Mouse (Mus musculus) embryonic facial prominence, embryonic 13.5 days (tissue): ENCODE data around the gene Nat9. TPM values are rescaled to one million over a fixed set of nuclear protein-coding genes. Genes with fewer than 3 reads are reported as not detected.

Experiments used
- ATAC-seq: fragments of 200-750 bp; cut with Nextera tagmentation; 2 replicates; pipeline ENCODE4 v1.8.0; 2017; ENCODE audit warnings: low read depth; ENCODE audit not compliant: insufficient number of reproducible peaks, insufficient read depth, low FRiP score, low TSS enrichment
- H3K27ac ChIP-seq: fragments of 300-500 bp; sonication (generic); 2 replicates; pipeline ENCODE4 v1.5.1; 2015; ENCODE audit warnings: moderate library complexity, mild to moderate bottlenecking, inconsistent platforms
- H3K27me3 ChIP-seq: fragments of 300-500 bp; sonication (generic); 2 replicates; pipeline ENCODE4 v1.6.1; 2015; ENCODE audit warnings: mild to moderate bottlenecking, inconsistent platforms
- H3K36me3 ChIP-seq: fragments of 300-500 bp; sonication (generic); 2 replicates; pipeline ENCODE4 v1.6.1; 2015; ENCODE audit warnings: mild to moderate bottlenecking, inconsistent platforms
- H3K4me1 ChIP-seq: fragments of 300-500 bp; sonication (generic); 2 replicates; pipeline ENCODE4 v1.6.1; 2015; ENCODE audit warnings: inconsistent platforms
- H3K4me2 ChIP-seq: fragments of 300-500 bp; sonication (generic); 2 replicates; pipeline ENCODE4 v1.6.1; 2015; ENCODE audit warnings: moderate library complexity, mild to moderate bottlenecking, inconsistent platforms
- H3K4me3 ChIP-seq: fragments of 300-500 bp; sonication (generic); 2 replicates; pipeline ENCODE4 v1.5.1; 2015; ENCODE audit warnings: mild to moderate bottlenecking, inconsistent platforms
- H3K9ac ChIP-seq: fragments of 300-500 bp; sonication (generic); 2 replicates; pipeline ENCODE4 v1.6.1; 2015; ENCODE audit warnings: mild to moderate bottlenecking, inconsistent platforms
- H3K9me3 ChIP-seq: fragments of 300-500 bp; sonication (generic); 2 replicates; pipeline ENCODE4 v1.6.1; 2016; ENCODE audit warnings: inconsistent platforms
- WGBS: fragments of 180-500 bp; shearing (Covaris S2); methylation state at CpG from one replicate; pipeline ENCODE4 v1.1.7; 2015; ENCODE audit warnings: mixed read lengths; 5-methylcytosine and 5-hydroxymethylcytosine counted together
- polyA plus RNA-seq: library from polyadenylated mRNA; unstranded; fragments of >200 nt; fragmentation: Nextera tagmentation; extraction: Ambion mirVana; gene quantifications from 2 replicates; pipeline ENCODE4 v1.2.1, GENCODE M21; 2015

Nat9 gene
- 21.2 and 23.9 TPM in 2 replicates for polyA plus RNA-seq

DNA sequence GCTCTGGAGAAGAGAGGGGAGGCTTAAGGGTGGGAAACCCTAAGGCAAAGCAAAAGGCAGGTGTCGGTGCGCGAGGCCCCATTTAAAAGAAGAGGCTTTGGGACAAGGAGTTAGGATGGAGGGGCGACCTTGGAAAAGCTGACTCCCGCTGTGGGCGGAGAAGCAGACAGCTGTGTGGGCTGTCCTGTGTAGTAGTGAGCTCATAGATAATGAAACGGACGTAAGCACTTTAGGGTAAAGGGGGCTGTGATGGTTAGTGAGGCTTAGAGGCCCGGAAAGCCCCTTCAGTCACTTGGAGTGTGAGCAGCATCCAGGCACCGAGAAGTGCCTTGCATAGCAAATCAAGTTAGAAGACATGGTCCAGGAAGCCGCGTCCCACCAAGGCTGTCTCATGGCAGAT, at the start of gene Nat9:
Gene Nat9 (minus strand): TSS at position 167 of the 400 bp plus-strand sequence.
- Histone ChIP-seq H3K4me3 (peak within 1 kb of the TSS; percentile 62), H3K9me3 (no peaks in the 10 kb centered on the region), H3K9ac (peak within 1 kb of the TSS; percentile 80), H3K36me3 (peaks cover 13% of the 10 kb centered on the region), H3K4me2 (peak within 1 kb of the TSS; percentile 92), H3K4me1 (peaks cover 18% of the 10 kb centered on the region), H3K27me3 (no peaks in the 10 kb centered on the region; the same call in 1 of the 2 replicates), H3K27ac (peak within 1 kb of the TSS; percentile 48; the same call in 1 of the 2 replicates)
- 10% methylated on average over 12 of the region's 12 CpGs for WGBS
- ATAC-seq = no peak

GRCm38 (mm10) chr11:115236570-115236969, 48.9 kb upstream of the Nat9 start:
- Histone ChIP-seq H3K4me3 (no peak overlapping the region), H3K27ac (no peak overlapping the region; the same call in 1 of the 2 replicates), H3K9ac (no peak overlapping the region), H3K27me3 (no peaks in the 10 kb centered on the region), H3K36me3 (0 out of 2 replicates have a peak, but pooled peaks cover 3% of the 10 kb centered on the region), H3K4me2 (no peak overlapping the region), H3K4me1 (peaks cover 23% of the 10 kb centered on the region), H3K9me3 (no peaks in the 10 kb centered on the region)
- ATAC-seq = no peak
- 72% methylated on average over 5 of the region's 5 CpGs for WGBS

GRCm38 (mm10) chr11:115234320-115235044, 46.8 kb upstream of the Nat9 start:
- H3K27ac ChIP-seq = no peak overlapping the region
- peaks cover 27% of the 10 kb centered on the region for H3K4me1 ChIP-seq
- H3K4me2 ChIP-seq = no peak overlapping the region
- no peak overlapping the region for H3K9ac ChIP-seq
- 0 out of 2 replicates have a peak, but pooled peaks cover 3% of the 10 kb centered on the region for H3K36me3 ChIP-seq
- 80% methylated on average over 15 of the region's 15 CpGs for WGBS
- peaks cover 6% of the 10 kb centered on the region; the same call in 1 of the 2 replicates for H3K27me3 ChIP-seq
- no peaks in the 10 kb centered on the region for H3K9me3 ChIP-seq
- no peak overlapping the region for H3K4me3 ChIP-seq
- no peak for ATAC-seq

DNA sequence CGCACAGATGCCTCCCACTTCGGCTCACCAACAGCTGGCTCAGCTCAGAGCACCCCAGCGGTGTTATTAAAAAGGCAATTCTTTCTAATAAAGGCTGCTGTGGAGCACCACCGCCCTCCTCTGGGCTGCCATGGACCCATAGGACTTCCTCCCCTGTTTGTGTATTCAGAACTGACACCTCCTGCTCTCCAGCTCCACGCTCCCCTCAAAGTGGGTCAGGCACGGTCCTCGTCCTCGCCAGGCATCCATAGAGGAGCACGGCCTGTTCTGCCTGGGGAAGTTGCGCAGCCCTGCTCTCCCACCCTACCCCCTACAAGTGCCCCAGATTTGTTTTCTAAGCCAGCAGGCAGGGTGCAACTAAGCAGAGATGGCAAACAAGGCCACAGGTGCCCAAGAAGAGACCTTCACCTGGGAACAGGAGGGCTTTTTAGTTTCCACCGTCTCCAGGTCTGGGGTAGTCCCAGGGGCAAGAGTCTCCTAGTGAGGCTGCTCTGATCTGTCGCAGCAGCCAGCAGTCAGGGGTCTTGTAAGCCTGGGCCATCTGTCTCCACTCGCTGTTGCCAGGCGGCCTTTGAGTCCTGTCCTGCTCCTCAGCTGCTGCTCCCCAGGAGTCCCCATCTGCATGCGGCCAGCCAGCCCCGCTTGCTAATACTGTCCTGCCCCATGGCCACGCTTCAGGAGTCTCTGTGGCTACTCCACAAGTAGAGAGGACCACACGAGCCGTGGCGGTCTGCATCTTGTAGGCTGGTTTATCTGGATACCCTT, 46.0 kb upstream of the Nat9 start:
- H3K36me3 ChIP-seq = 0 out of 2 replicates have a peak, but pooled peaks cover 3% of the 10 kb centered on the region
- H3K4me1 ChIP-seq = peaks cover 29% of the 10 kb centered on the region
- no peak overlapping the region for H3K4me2 ChIP-seq
- peaks cover 6% of the 10 kb centered on the region; the same call in 1 of the 2 replicates for H3K27me3 ChIP-seq
- H3K9ac ChIP-seq = no peak overlapping the region
- H3K27ac ChIP-seq = no peak overlapping the region
- 69% methylated on average over 20 of the region's 20 CpGs for WGBS
- no peak overlapping the region for H3K4me3 ChIP-seq
- no peak for ATAC-seq
- no peaks in the 10 kb centered on the region for H3K9me3 ChIP-seq

GRCm38 (mm10) chr11:115232889-115233288, 45.2 kb upstream of the Nat9 start:
- Histone ChIP-seq H3K4me2 (no peak overlapping the region), H3K27me3 (peaks cover 6% of the 10 kb centered on the region; the same call in 1 of the 2 replicates), H3K9me3 (no peaks in the 10 kb centered on the region), H3K9ac (no peak overlapping the region), H3K36me3 (0 out of 2 replicates have a peak, but pooled peaks cover 3% of the 10 kb centered on the region), H3K27ac (no peak overlapping the region), H3K4me3 (no peak overlapping the region), H3K4me1 (peaks cover 29% of the 10 kb centered on the region)
- no peak for ATAC-seq
- WGBS = 71% methylated on average over 5 of the region's 5 CpGs

- Histone ChIP-seq H3K4me2 (peak overlapping the region; percentile 9; the same call in 1 of the 2 replicates), H3K27ac (peak overlapping the region; percentile 33; the same call in 1 of the 2 replicates), H3K9ac (peak overlapping the region; percentile 44; the same call in 1 of the 2 replicates), H3K4me3 (no peak overlapping the region), H3K27me3 (peaks cover 6% of the 10 kb centered on the region; the same call in 1 of the 2 replicates), H3K4me1 (peaks cover 32% of the 10 kb centered on the region), H3K36me3 (0 out of 2 replicates have a peak, but pooled peaks cover 3% of the 10 kb centered on the region), H3K9me3 (no peaks in the 10 kb centered on the region)
- 46% methylated on average over 9 of the region's 9 CpGs for WGBS
- ATAC-seq = no peak
Observed at GRCm38 (mm10) chr11:115231924-115232323, 44.3 kb upstream of the Nat9 start.

GRCm38 (mm10) chr11:115231168-115231915, 43.7 kb upstream of the Nat9 start:
- H3K27me3 ChIP-seq = peaks cover 6% of the 10 kb centered on the region; the same call in 1 of the 2 replicates
- H3K27ac ChIP-seq = peak overlapping the region; percentile 33; the same call in 1 of the 2 replicates
- H3K9ac ChIP-seq = peak overlapping the region; percentile 44

DNA sequence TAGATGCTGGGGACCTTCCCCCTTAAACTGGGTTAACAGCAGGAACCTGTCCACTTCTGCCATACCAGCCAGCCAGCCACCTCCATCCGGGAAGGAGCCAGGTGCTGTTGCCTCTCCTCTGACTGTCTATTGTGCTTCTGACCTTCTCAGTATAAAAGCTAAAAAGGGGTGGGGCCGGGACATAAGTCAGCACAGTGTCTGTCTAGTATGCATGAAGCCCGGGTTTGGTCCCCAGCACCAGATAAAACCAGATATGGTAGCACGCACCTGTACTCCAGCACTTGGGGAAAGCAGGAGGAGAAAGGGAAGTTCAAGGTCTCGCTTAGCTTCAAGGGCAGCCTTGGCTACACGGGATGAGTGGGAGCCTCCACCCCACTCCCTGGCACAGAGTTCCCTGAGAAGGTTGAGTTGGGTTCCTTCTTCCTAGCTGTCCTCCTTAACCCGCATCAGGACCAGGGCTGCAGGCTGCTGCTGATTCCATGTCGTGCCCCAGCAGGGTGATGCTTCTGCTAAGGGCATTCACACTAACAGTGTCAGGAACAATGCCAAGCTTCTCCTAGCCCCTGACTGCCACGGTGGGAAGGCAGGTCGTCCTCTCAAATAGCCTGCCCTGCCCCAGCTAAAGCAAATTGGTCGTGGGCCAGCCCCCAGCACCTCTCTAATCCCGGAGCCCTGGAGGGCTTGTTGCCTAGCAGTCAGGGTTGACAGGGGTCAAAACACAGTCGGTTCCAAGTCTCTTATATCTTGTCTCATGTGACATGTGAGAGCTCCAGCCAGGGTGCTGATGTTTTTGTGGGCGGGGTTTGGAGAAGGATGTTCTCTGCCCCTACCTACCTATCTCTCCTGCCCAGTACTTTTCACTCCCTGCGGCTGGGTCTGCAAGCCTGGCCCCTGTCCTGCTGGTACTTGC, 41.6 kb upstream of the Nat9 start:
- H3K36me3 ChIP-seq = peaks cover 3% of the 10 kb centered on the region; the same call in 1 of the 2 replicates
- no peaks in the 10 kb centered on the region for H3K9me3 ChIP-seq
- 47% methylated on average over 15 of the region's 15 CpGs for WGBS
- no peak for ATAC-seq
- no peak overlapping the region for H3K9ac ChIP-seq
- H3K4me1 ChIP-seq = peaks cover 28% of the 10 kb centered on the region
- no peak overlapping the region for H3K4me2 ChIP-seq
- H3K27ac ChIP-seq = no peak overlapping the region
- H3K4me3 ChIP-seq = no peak overlapping the region
- H3K27me3 ChIP-seq = peaks cover 6% of the 10 kb centered on the region; the same call in 1 of the 2 replicates

More at GRCm38 (mm10) chr11:115231168-115231915, 43.7 kb upstream of the Nat9 start:
- Histone ChIP-seq H3K4me1 (peaks cover 36% of the 10 kb centered on the region), H3K4me3 (no peak overlapping the region), H3K36me3 (0 out of 2 replicates have a peak, but pooled peaks cover 3% of the 10 kb centered on the region), H3K4me2 (peak overlapping the region; percentile 9; the same call in 1 of the 2 replicates), H3K9me3 (no peaks in the 10 kb centered on the region)
- no peak for ATAC-seq
- WGBS = 37% methylated on average over 14 of the region's 14 CpGs

DNA sequence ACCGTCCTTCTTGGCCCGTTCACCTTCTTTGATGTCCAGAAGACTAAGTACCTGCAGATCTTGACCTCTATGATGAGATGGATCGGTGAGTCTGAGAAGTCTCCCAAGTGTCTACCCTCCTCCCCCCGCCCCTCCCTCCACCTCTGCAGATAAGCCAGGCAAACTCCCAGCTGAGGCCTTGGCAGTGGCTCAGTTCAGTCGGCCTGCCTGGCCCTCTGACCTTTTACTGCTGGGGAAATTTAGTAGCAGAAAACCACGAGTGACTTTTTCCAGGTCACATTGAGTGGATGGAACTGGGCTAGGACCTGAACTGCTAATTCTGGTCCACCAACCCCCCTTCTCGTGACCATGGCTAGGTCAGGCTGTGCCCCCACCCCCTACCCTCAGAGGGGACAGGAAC, 40.8 kb upstream of the Nat9 start:
- no peak for ATAC-seq
- Histone ChIP-seq H3K27ac (no peak overlapping the region), H3K4me3 (no peak overlapping the region), H3K36me3 (no peaks in the 10 kb centered on the region; the same call in 1 of the 2 replicates), H3K27me3 (peaks cover 6% of the 10 kb centered on the region; the same call in 1 of the 2 replicates), H3K4me1 (peaks cover 27% of the 10 kb centered on the region), H3K9me3 (no peaks in the 10 kb centered on the region), H3K4me2 (no peak overlapping the region), H3K9ac (no peak overlapping the region)
- 64% methylated on average over 7 of the region's 7 CpGs for WGBS

- H3K9ac ChIP-seq = no peak overlapping the region
- H3K4me2 ChIP-seq = no peak overlapping the region
- ATAC-seq = no peak
- H3K9me3 ChIP-seq = no peaks in the 10 kb centered on the region
- H3K36me3 ChIP-seq = no peaks in the 10 kb centered on the region; the same call in 1 of the 2 replicates
- 26% methylated on average over 12 of the region's 12 CpGs for WGBS
- H3K27ac ChIP-seq = no peak overlapping the region
- H3K4me1 ChIP-seq = peaks cover 34% of the 10 kb centered on the region
- peaks cover 6% of the 10 kb centered on the region; the same call in 1 of the 2 replicates for H3K27me3 ChIP-seq
- no peak overlapping the region for H3K4me3 ChIP-seq
Observed at GRCm38 (mm10) chr11:115227640-115228039, 40.0 kb upstream of the Nat9 start.
